Mouse (Mus musculus): ENCODE data around the gene 0610009B22Rik. TPM values are rescaled to one million over a fixed set of nuclear protein-coding genes. Genes with fewer than 3 reads are reported as not detected.

Gene 0610009B22Rik
- total RNA-seq, 2 experiments from 2014 or later: 45.0 to 47.4 TPM

DNA sequence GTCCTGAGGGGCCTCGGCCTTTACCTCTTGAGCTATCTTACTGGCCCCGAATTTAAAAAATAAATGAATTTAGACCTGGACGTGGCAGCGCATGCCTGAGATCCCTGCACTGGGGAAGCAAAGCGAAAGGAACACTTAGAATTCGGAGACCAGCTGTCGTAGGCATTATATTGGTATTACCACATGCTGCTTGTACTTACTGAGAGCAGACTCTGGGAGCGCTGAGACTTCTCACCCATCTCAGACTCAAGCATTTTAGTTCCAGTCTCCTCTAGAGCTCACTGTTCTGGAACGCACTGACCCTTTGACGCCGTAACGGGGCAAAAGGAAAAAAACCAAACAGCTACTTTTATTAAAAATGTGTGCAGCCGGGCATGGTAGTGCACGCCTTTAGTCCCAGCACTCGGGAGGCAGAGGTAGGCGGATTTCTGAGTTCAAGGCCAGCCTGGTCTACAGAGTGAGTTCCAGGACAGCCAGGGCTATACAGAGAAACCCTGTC, 26.8 kb downstream of the 0610009B22Rik start:
- DNase-seq: no peak

DNA sequence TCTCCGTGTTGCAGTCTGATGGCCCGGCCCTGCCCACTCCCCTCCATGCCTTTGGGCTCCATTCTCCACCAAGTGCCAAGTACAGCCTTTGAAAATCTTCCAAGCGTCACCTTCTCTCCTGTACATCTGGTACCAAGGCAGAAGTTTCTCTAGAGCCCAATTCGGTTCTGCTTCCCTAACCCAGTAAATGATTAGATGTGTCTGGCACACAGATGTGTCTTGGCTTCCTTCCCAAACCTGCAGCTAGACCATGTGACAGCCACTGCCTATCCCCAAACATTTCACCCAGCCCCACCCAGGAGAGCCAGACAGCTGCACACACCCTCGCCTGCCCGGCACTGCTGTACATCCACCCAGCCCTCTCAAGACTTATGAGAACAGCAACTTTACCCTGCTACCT, 30.0 kb downstream of the 0610009B22Rik start:
- DNase-seq: peak; percentile 43 to 67

DNA sequence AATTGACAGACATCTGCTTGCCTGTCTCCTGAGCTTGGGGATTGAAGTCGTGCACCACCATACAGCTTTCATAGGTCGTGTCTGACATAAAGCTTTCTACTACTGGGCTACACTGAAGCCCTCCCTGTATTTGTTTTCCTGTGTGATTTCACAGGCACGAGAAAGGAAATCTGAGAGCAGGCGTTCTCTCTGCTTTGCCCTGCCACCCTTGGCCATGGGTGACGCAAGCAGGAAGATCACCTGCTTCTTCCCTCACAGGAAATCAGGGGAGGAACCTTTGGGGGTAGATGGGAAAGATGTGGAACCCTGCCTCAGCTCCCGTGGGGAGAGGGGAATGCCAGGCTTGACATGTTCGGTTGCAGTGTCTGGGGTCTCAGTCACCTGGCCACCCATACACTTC, 30.4 kb downstream of the 0610009B22Rik start:
- DNase-seq: no peak

DNA sequence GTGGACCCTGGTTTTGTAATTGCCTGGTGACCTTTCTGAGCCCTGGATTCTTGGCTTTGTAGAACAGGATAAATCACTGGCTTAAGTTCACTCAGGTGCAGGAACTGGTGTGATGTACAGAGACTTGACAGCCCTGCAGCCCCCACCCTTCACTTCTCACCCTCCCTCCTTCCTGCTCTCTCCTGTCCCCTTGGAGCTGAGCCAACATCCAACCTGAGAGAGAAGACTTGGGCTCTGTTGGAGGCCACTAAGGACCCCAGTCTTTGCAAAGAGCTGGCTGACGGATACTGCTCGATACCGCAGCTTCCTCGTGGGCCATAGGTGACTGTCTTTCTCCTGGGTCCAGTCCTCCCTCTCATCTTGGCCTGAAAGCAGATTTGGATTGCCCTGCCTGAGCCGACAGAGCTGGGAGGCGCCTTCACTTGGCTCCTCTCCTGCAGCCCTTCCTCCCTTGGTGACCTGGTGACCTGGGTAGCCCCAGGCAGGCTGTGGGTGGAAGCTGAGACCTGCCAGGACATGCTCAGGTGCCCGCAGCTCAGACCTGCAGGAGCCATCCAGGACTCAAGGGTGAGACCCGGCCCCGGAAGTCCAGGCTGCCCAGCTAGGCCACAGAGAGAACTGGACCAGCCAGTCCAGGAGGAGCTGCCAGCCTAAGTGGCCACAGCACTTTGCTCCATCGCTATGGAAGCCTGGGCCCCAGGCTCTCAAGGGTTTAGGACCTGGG, 31.7 kb downstream of the 0610009B22Rik start:
- DNase-seq: no peak

DNA sequence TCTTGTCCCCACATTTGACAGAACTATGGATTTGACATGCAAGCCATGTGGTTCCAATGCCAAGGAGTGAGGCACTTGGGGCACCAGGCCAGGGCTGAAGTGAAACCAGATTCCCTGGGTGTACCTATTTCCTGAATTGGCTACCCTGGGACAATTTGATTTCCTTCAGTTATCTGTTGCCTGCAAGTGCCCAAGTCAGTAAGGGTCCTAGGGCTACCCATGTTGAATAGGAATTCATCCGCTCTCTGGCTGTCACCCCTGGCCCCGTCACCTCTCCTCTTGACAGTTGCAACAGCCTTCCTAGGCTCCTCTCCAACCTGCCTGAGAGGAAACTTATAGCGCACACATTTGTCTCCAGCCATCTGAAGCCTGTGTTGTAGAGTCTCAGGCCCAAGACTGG, 33.8 kb downstream of the 0610009B22Rik start:
- no peak for DNase-seq

DNA sequence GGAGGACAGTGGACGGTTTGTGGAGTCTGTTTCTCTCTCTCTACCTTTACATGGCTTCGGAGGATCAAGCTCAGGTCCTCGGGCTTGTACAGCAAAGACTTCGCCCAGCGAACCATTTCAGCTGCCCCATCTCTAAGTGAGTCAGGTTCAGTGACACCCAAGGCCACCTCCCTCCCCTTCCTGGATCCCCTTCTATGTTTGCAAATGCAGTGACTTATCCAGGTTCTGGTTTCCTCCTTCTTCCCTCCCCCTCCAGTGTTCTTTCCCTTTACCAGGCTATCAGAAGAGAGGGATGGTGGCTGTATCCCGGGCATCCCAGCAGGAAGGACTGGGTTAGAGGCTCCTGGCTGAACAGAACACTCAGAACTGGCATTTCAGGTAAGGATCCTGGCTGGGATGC, 34.9 kb downstream of the 0610009B22Rik start:
- DNase-seq: no peak

DNA sequence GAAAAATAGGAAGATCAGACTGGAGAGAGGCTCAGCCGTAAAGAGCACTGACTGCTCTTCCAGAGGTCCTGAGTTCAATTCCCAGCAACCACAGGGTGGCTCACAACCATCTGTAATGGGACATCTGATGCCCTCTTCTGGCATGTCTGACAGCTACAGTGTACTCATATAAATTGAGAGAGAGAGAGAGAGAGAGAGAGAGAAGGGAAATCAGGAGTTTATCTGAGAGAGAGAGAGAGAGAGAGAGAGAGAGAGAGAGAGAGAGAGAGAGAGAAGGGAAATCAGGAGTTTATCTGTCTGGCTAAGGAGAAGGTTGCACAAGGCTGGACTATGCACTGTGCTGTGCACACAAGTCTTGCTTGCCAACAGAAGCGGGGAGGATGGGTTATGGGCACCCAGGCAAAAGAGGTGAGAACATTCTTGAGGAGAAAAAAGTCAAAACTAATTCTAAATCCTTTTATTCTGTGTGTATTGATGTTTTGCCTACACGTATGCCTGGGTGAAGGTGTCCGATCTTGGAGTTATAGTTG, 35.7 kb downstream of the 0610009B22Rik start:
- no peak for DNase-seq

DNA sequence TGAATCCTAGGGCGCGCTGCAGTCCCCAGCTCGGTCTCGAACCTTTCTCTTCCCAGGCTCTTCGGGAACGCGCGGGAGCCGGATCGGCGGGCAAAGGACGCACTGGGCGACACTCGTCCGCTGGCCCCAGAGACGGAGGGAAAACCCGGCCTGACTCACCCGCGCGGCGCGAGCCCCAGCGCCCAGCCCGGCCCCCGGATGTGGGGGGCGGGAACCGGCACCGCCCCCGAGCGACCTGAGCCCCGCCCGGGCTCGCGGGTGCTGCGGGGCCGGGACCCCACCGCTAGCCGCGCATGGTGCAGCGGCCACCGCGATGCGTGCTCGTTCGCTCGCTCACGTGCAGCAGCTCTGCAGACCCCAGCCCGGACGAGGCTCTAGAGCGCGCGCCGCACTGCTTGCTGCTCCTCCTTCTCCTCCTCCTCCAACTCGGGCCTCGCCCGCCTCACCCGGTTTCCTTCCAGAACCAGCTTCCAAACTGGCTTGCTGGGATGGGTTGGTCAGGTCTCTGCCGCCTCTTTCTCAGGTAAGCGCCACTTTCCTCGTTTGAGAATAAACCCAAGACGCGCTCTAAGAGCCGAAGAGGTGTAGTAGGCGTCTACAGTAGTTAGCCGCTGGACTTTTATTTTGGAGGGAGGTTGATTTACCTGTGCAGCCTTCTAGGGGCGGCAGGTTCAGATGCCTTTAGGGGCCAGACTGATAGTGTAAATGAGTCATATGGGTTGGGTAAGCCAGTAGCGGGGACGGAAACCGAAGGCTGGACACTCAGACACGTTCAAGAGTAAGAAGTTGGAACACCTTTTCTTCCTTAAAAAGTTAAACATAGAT, 37.8 kb downstream of the 0610009B22Rik start, which contains the start of the genes N4bp3 and D930048N14Rik:
N4bp3 (minus strand) TSS at position 152 of the 825 bp plus-strand sequence.
D930048N14Rik (plus strand) TSS at position 264 of the 825 bp plus-strand sequence.
- peak; percentile 83 to 86 for DNase-seq

DNA sequence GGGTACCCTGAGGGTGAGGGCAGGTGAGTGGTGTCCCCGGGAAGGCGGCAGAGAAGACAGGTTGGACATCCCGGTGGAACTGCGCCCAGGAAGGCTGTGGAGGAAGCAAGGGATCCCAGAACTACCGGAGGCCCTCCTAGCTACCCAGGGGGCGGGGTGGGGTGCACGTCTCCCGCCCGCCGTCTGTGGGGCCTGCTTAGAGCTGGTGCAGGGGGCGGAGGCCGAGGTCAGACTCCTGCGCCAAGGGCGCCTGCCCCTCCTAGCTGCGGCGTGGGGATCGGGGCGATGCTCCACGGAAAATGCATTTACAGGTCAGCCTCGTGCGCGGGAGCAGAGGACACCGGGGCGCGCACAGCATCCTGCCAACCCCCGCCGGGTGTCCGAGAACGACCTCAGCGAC, 38.4 kb downstream of the 0610009B22Rik start:
- peak in 1 of 2 experiments; percentile 26 for DNase-seq

DNA sequence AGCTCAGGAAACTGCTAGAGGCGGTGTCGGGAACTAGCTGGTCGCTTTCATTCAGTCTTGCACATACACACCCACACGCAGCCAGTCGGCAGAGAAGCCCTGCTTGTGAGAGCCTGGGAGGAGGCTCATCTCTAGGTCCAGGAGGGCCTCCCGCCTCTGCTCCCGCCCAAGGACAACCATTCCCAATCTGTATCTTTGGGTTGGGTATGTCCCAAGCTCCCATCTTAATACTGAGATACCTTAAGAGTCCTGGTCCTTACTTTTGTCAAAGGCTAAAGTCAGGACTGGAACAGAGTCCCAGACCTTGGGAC, 38.8 kb downstream of the 0610009B22Rik start:
- no peak for DNase-seq

DNA sequence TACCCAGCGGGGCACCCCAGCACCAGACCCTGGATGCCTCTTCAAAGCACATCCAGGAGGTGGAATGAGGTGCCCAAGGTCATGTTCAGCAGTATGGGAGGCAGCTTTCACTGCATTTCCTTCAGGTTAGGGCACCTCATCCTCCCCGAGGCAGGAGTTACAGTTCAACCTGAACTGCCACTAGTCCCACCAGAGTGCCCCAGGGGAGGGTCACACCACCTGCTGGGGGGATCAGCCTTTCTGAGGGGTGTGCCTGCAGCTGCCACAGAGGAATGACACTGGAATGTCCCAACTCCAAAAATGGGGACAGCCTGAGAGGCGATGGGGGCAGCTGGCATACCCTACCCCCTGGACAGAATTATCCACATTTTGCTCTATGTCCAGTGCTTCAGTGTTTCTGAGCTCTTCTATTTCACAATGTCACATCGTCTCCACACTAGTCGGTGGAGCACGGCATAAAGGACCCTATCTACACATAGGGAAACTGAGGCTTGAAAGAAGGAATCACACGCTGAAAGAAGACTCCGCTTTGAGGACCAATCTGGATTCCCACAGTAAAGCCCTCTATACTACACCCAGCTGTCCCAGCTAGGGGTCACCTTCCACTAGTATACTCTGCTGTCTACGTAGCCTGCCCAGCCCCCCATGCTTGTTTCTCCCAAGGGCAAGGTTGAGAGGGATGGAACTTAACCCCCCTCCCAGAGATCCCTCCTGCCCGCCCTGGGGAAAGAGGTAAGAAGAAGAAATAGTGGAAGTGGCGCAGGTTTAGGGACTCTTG, 39.4 kb downstream of the 0610009B22Rik start:
- DNase-seq: no peak

DNA sequence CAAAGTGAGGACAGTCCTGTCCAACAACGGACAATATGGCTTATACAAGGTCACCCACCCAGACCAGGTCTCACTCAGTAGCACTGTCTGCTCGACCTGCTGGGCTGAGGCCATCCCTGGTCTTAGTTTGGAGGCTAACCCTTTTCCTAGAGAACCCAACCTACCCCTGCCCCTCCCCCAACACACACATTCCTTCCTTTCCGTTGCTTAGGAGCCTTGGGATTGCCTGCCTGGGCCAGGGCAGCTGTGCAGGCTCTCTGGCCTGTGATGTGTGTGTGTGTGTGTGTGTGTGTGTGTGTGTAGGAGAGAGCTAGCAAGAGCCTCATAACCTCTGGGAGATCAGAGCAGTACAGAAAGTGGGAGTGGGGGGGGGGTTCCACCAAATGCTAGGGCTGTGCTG, 40.1 kb downstream of the 0610009B22Rik start:
- DNase-seq: peak in 1 of 2 experiments; percentile 43

DNA sequence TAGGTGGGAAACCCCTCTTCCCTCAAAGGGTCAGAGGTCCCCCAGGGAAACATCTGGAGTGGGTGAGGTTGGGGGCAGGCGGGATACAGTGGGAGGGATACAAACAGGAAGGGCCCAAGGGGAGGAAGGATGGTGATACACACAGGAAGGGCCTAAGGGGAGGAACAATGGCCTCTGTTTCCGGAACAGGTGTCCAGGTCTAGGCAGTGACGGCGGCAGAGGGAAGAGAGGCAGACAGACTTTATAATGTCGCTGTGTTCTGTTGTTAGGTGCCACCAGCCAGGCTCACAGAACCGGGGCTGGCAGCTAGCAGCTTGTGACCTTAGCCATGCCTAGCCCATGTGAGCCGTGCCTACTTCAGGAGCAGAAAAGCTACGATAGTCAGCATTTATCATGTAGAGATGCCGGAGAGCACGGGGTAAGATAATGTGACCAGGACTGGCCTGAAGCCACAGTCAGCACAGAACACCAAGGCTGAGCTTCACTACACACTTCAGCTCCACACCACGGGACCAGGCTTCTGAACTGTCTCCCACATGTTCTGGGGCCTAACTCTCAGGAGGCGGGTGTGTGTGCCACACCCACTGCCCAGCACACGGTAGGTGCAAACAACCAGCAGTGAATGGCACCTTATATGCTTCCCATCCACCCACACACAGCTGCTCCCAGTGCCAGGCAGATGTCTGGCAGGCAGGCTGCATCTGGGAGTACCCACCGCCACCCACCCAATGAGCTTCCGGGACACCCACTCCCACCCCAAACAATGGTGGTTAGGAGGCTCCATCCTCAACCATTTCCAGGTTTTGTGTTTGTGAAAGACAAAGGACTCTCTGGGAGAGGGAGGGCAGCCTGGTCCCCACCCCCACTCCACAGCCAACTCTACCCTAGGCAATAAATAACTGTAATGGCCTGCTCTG, 41.7 kb downstream of the 0610009B22Rik start:
- peak; percentile 57 to 84 for DNase-seq

DNA sequence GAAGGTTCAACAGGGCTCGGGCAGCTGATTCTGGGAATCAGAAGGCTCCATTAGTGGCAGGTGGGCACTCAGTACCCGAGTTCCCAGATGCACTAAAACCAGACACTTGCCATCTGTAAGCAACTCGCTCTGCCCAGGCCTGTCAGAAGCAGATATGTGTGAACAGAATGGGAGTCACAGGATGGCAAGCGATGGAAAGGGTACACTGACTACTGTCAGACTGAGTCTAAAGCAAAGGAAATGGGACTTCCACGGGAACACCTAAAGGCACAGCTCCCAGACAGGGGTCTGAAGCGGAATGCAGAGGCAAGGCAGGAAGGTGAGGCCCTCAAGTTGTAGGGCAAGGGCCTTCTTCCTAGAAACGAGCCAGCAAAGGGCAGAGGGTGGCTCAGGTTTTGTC, 42.4 kb downstream of the 0610009B22Rik start:
- no peak for DNase-seq

DNA sequence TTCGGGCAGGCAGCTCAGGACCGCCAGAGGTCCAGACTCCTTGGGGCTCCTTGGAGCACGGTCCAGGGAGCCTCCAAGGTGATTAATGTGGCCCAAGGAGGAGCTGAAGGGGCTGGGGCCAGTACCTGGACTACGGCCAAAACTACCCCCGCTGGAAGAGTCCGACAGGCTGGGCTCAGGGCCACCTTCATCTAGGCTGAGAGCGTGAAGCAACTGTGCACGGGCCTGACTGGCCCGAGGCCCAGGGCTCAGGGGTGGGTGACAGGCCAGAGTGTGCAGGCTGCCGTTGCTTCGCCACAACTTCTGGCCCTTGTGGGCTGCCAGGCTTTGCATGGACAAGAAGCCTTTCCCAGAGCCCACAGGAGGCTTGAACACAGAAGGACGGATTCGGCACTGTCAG, 43.4 kb downstream of the 0610009B22Rik start:
- DNase-seq: no peak

DNA sequence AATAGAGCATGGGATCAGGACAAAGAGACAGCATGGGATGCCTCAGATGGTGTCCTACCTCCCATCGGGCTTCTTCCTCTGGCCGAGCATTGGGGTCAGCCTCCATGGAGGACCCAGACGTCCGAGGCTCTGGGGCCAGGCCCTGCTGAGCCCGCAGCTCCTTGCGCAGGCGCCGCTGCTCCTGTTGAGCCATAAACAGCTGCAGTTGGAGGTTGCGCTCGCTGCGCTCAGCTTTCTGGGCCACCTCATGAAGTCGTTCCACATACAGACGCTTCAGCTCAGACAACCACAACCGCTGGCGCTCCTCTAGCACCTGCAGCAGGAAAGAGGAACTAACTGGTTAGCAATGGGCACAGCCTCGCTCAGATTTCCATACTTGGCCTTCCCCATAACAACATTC, 44.5 kb downstream of the 0610009B22Rik start:
- DNase-seq: peak in 1 of 2 experiments; percentile 48

DNA sequence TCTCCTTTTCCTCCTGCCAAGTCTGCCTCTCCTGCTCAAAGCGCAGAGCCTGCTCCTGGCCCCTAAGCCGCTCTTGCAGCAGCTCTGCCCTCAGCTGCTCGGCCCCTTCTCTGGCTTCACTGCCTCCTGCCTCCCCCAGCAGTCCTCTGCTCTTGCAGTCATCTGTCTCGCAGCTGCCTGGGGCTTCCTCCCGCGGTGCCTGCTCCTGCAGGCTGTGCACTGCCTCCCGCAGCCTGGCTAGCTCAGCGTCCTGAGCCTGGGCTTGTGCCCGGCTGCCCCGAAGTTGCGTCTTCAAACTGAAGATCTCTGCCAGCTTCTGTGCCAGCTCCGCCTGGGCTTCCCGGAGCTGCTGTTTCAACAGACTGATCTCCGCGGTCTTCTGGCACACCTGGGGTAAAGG, 44.9 kb downstream of the 0610009B22Rik start:
- DNase-seq: no peak

DNA sequence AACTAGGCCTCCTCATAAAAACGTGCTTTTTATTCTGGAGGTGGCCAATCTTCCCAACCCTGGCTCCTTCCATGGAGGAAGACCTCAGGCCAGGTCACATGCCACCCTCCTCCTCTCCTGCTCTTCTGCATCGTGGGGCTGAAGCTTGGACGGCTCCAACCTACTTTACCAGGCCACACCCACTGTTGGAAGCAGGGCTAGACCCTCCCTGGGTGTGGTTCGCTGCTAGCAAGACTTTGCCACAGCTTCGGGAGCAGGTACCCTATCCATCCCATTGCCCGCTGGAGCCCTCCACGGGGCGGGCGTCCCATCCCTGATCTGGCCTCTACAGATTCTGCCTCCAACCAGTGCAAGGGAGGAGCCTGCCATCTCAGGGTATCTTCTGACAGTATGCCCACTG, 45.5 kb downstream of the 0610009B22Rik start:
- peak in 1 of 2 experiments; percentile 28 for DNase-seq

DNA sequence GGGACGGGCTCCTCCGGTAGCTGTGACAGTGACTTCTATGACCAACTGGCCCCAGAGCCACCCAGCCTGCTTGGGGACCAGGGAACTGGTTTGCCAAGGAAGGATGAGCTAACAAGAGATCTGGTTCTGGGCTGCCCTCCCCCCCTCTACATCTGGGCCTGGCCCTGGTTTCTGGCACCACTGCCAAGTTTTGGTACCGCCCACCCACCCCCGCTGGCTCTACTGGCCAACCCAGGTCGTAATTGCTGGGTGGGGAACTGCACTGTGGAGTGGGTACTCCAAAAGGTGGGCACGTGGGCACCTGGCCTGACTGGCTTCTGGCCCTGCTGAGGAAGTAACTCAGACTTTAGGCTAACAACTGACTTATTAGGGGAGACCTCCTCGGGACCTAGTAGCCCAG, 47.9 kb downstream of the 0610009B22Rik start:
- no peak for DNase-seq

DNA sequence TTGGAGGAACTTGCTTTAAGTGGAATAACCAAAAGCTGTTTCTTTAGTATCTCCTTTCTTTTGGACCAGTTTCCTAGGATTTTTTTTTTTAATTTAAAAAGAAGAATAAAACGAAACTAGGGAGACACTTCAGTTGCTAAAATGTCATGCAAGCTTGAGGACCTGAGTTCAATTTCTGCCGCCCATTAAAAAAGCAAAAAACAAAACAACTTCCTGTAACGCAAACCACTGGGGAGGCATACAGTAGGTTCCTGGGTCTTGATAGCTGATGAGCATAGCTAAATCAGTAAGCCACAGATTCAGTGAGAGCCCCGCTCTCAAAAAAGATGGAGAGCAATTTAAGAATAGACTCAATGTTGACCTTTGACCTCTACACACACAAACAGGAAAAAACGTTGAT, 50.2 kb downstream of the 0610009B22Rik start:
- no peak for DNase-seq

DNA sequence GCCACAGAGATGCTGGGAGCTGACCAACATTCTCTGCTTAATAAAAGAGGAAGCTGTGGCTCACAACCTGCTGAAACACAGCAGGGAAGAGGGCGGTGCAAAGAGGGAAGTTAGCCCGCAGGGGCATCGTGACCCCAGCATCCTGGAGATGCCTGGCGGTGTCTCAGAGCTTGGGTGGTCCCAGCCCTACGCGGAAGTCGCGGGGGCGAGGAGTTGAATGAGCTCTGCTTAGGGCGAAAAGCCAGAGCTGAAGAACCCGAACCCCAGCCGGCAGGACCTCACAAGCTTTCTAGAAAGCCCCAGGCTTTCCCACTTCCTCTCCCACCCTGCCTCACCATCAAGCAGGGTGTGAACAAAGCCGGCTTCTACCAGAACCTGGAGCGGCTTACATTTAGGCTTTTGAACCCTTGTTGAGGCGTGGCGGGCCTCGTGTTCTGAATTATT, 50.7 kb downstream of the 0610009B22Rik start:
- peak; percentile 55 to 74 for DNase-seq
